Mouse (Mus musculus) right cerebral cortex, postnatal 36 days (tissue): ENCODE data around the gene Pid1.
"Not testable (repeated sequence)": the region's sequence is repeated elsewhere in the genome, so short reads cannot be mapped to it uniquely, and the experiment has no call there.

Experiments
- DNase-seq, 2 experiments: peaks; one replicate each; pipeline ENCODE4 v3.0.0; 2022; ENCODE audit warnings: low spot score in 2 of 2, mixed read lengths in 1 of 2

Gene Pid1

GRCm38 (mm10) chr1:84272951-84273350 lies 91.0 kb downstream of the Pid1 start:
- DNase-seq: no peak

- no peak for DNase-seq
These were observed 92.2 kb downstream of the Pid1 start for GRCm38 (mm10) chr1:84271712-84272200.

GRCm38 (mm10) chr1:84257656-84258055 lies 106.3 kb downstream of the Pid1 start:
- no peak for DNase-seq

GRCm38 (mm10) chr1:84254361-84254760 lies 109.6 kb downstream of the Pid1 start:
- DNase-seq: no peak

- DNase-seq: no peak
These were observed 110.1 kb downstream of the Pid1 start for GRCm38 (mm10) chr1:84253838-84254237.

- no peak for DNase-seq
These were observed 112.8 kb downstream of the Pid1 start for GRCm38 (mm10) chr1:84251205-84251604.

GRCm38 (mm10) chr1:84250770-84251169 lies 113.2 kb downstream of the Pid1 start:
- no peak for DNase-seq

GRCm38 (mm10) chr1:84249772-84250338 lies 114.1 kb downstream of the Pid1 start:
- no peak for DNase-seq

GRCm38 (mm10) chr1:84247111-84247510 lies 116.9 kb downstream of the Pid1 start:
- DNase-seq: no peak

- DNase-seq: no peak
These were observed 122.7 kb downstream of the Pid1 start for GRCm38 (mm10) chr1:84241192-84241828.

GRCm38 (mm10) chr1:84240203-84240602 lies 123.8 kb downstream of the Pid1 start:
- no peak for DNase-seq

- DNase-seq: no peak
These were observed 133.5 kb downstream of the Pid1 start for GRCm38 (mm10) chr1:84230431-84230830.

GRCm38 (mm10) chr1:84225626-84226025 lies 138.4 kb downstream of the Pid1 start:
- no peak for DNase-seq

- DNase-seq: no peak
These were observed 141.9 kb downstream of the Pid1 start for GRCm38 (mm10) chr1:84222051-84222450.

GRCm38 (mm10) chr1:84218605-84219004 lies 145.4 kb downstream of the Pid1 start:
- DNase-seq: peak in 1 of 2 experiments; percentile 38

- DNase-seq: no peak
These were observed 146.2 kb downstream of the Pid1 start for GRCm38 (mm10) chr1:84217777-84218176.

GRCm38 (mm10) chr1:84211507-84211906 lies 152.5 kb downstream of the Pid1 start:
- no peak for DNase-seq

- DNase-seq: not testable (repeated sequence)
These were observed 158.2 kb downstream of the Pid1 start for GRCm38 (mm10) chr1:84205746-84206145.

GRCm38 (mm10) chr1:84203494-84203893 lies 160.5 kb downstream of the Pid1 start:
- peak; percentile 35 to 71 for DNase-seq

- DNase-seq: no peak
These were observed 164.1 kb downstream of the Pid1 start for GRCm38 (mm10) chr1:84199890-84200289.

GRCm38 (mm10) chr1:84198887-84199286 lies 165.1 kb downstream of the Pid1 start:
- no peak for DNase-seq

GRCm38 (mm10) chr1:84192167-84192566 lies 171.8 kb downstream of the Pid1 start:
- DNase-seq: no peak

GRCm38 (mm10) chr1:84189446-84189845 lies 174.5 kb downstream of the Pid1 start:
- no peak for DNase-seq
